Mouse (Mus musculus) embryonic stem cell, embryonic (primary cell): ENCODE measurements around the gene Reln.

Experiments
- CTCF ChIA-PET, 4 experiments: fragments of 300-600 bp in 2 of 4; fragments of 350-600 bp in 2 of 4; sonication (Branson Sonifier 250); formaldehyde crosslinking; loops; one replicate each; lab custom pipeline; 2022; ENCODE audit warnings: inconsistent platforms in 2 of 4; lab: Charles Lee
- POLR2A ChIA-PET, 4 experiments: fragments of 300-600 bp in 2 of 4; fragments of 350-600 bp in 2 of 4; sonication (Branson Sonifier 250); formaldehyde crosslinking; loops; one replicate each; lab custom pipeline; 2022; ENCODE audit warnings: antibody characterized with exemption in 4 of 4, inconsistent platforms in 1 of 4; lab: Charles Lee

Reln gene

GRCm38 (mm10) chr5:22171336-22171735 is 173.2 kb downstream of the Reln start:
- ChIA-PET POLR2A (interaction anchor here in 1 of 4 experiments (0.6 kb wide), 1 partner anchor 16 kb away, joined by 3 read pairs; no protein-coding TSS in a partner anchor), CTCF (no interaction called here)

- ChIA-PET CTCF (interaction anchor here in 1 of 4 experiments (0.8 kb wide), 1 partner anchor 9 kb away, joined by 3 read pairs; no protein-coding TSS in a partner anchor), POLR2A (no interaction called here)
Observed at GRCm38 (mm10) chr5:22164060-22164934, 180.2 kb downstream of the Reln start.

GRCm38 (mm10) chr5:22160935-22161334 is 183.6 kb downstream of the Reln start:
- POLR2A ChIA-PET, result no interaction called here
- CTCF ChIA-PET, result no interaction called here

- ChIA-PET POLR2A (no interaction called here), CTCF (interaction anchor here in 1 of 4 experiments (0.9 kb wide), 1 partner anchor 168 kb away, joined by 3 read pairs; no protein-coding TSS in a partner anchor)
Observed at GRCm38 (mm10) chr5:22158754-22159153, 185.7 kb downstream of the Reln start.

- ChIA-PET CTCF (no interaction called here), POLR2A (no interaction called here)
Observed at GRCm38 (mm10) chr5:22153601-22154000, 190.9 kb downstream of the Reln start.

- POLR2A ChIA-PET, result no interaction called here
- CTCF ChIA-PET, result interaction anchor here in 1 of 4 experiments (0.6 kb wide), 1 partner anchor 113 kb away, joined by 13 read pairs; no protein-coding TSS in a partner anchor
Observed at GRCm38 (mm10) chr5:22141821-22142220, 202.7 kb downstream of the Reln start.

- ChIA-PET CTCF (no interaction called here), POLR2A (no interaction called here)
Observed at GRCm38 (mm10) chr5:22139015-22139414, 205.5 kb downstream of the Reln start.

- CTCF ChIA-PET, result no interaction called here
- POLR2A ChIA-PET, result no interaction called here
Observed at GRCm38 (mm10) chr5:22134402-22134801, 210.1 kb downstream of the Reln start.

GRCm38 (mm10) chr5:22131730-22132522 is 212.6 kb downstream of the Reln start:
- ChIA-PET CTCF (no interaction called here), POLR2A (no interaction called here)

- POLR2A ChIA-PET, result interaction anchor here in 1 of 4 experiments (0.8 kb wide), 1 partner anchor 9 kb away, joined by 3 read pairs; no protein-coding TSS in a partner anchor
- CTCF ChIA-PET, result no interaction called here
Observed at GRCm38 (mm10) chr5:22127583-22127982, 216.9 kb downstream of the Reln start.

- ChIA-PET POLR2A (no interaction called here), CTCF (no interaction called here)
Observed at GRCm38 (mm10) chr5:22119296-22119695, 225.2 kb downstream of the Reln start.

- CTCF ChIA-PET, result no interaction called here
- POLR2A ChIA-PET, result interaction anchor here in 1 of 4 experiments (1.0 kb wide), 1 partner anchor 10 kb away, joined by 3 read pairs; no protein-coding TSS in a partner anchor
Observed at GRCm38 (mm10) chr5:22118456-22118855, 226.0 kb downstream of the Reln start.

- ChIA-PET CTCF (interaction anchor here in 1 of 4 experiments (0.8 kb wide), 1 partner anchor 129 kb away, joined by 3 read pairs; no protein-coding TSS in a partner anchor), POLR2A (no interaction called here)
Observed at GRCm38 (mm10) chr5:22116922-22117321, 227.6 kb downstream of the Reln start.

GRCm38 (mm10) chr5:22106811-22107485 is 237.6 kb downstream of the Reln start:
- CTCF ChIA-PET, result no interaction called here
- POLR2A ChIA-PET, result no interaction called here

GRCm38 (mm10) chr5:22094984-22095383 is 249.5 kb downstream of the Reln start:
- POLR2A ChIA-PET, result no interaction called here

GRCm38 (mm10) chr5:22094043-22094442 is 250.5 kb downstream of the Reln start:
- ChIA-PET CTCF (no interaction called here), POLR2A (no interaction called here)

More at GRCm38 (mm10) chr5:22094984-22095383, 249.5 kb downstream of the Reln start:
- CTCF ChIA-PET, result no interaction called here

- ChIA-PET POLR2A (no interaction called here), CTCF (interaction anchor here in 1 of 4 experiments (0.7 kb wide), 1 partner anchor 264 kb away, joined by 3 read pairs; no protein-coding TSS in a partner anchor)
Observed at GRCm38 (mm10) chr5:22093157-22093865, 251.2 kb downstream of the Reln start.

GRCm38 (mm10) chr5:22080468-22080986 is 264.0 kb downstream of the Reln start:
- CTCF ChIA-PET, result no interaction called here
- POLR2A ChIA-PET, result no interaction called here
